Mouse (Mus musculus): ENCODE data around the gene Gpatch8.

- TF ChIP-seq CTCF (IDR thresholded peaks at IDR 0.05 in 2 of 3, conservative IDR thresholded peaks at IDR 0.05 in 1 of 3; ENCODE audit: control insufficient read depth in 1 of 3, insufficient read depth in 1 of 3, low read depth in 2 of 3, low read length in 3 of 3, poor library complexity in 1 of 3, severe bottlenecking in 1 of 3) (no peak), TAL1 (IDR thresholded peaks at IDR 0.05; ENCODE audit: low read length) (no peak), ZNF384 (IDR thresholded peaks at IDR 0.05; ENCODE audit: low read depth, low read length) (no peak), RAD21 (IDR thresholded peaks at IDR 0.05; ENCODE audit: low read depth, low read length) (no peak), POLR2AphosphoS2 (IDR thresholded peaks at IDR 0.05; ENCODE audit: low read length) (no peak), NRF1 (IDR thresholded peaks at IDR 0.05; ENCODE audit: insufficient read depth, low read depth, low read length, poor library complexity, severe bottlenecking) (no peak), MAX (IDR thresholded peaks at IDR 0.05; ENCODE audit: low read length) (no peak), POLR2A (IDR thresholded peaks at IDR 0.05; ENCODE audit: control insufficient read depth in 1 of 2, insufficient read depth in 1 of 2, low read depth in 1 of 2, low read length in 2 of 2, poor library complexity in 1 of 2) (no peak), EP300 (IDR thresholded peaks at IDR 0.05; ENCODE audit: low read depth in 1 of 2, low read length in 2 of 2) (no peak), MAFK (IDR thresholded peaks at IDR 0.05; ENCODE audit: borderline replicate concordance, low read depth, low read length) (no peak), MYB (IDR thresholded peaks at IDR 0.05; ENCODE audit: low read depth, low read length) (no peak), JUND (IDR thresholded peaks at IDR 0.05; ENCODE audit: low read depth, low read length) (no peak), ZC3H11A (IDR thresholded peaks at IDR 0.05; ENCODE audit: low read depth, low read length) (no peak)
Measured at GRCm38 (mm10) chr11:102595341-102595820, 39.2 kb upstream of the Gpatch8 start.
